Mouse (Mus musculus): ENCODE results near the gene Ppp1r36. TPM values are rescaled to one million over a fixed set of nuclear protein-coding genes. Genes with fewer than 3 reads are reported as not detected.

The Ppp1r36 gene
- polyA plus RNA-seq, 2 experiments = 3.1 to 4.2 TPM

DNA sequence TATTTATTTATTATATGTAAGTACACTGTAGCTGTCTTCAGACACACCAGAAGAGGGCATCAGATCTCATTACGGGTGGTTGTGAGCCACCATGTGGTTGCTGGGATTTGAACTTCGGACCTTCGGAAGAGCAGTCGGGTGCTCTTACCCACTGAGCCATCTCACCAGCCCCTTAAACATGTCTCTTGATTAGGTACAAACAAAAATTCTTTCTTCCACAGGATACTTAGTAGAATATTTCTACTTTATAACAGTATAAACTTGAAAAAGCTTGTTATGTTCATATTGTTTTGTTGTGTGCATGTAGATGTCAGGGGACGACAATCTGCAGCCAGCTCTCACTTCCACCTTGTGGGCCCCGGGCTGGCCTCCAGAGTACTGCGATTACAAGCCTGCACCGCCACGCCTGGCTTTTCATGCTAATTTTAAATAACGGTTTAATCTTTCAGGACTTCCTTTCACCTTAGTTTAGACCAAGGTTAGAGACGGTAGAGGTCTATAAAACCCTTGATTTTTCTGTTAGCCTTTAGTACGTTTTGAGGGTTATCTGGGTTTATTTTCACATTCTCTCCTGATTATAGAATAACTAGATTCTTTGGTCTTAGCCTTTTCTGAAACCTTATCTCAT, 1.8 kb upstream of the Ppp1r36 start:
- Histone ChIP-seq H3K9me3 (ENCODE audit: control insufficient read depth, low read length) (peaks cover 3% of the 10 kb centered on the region; the same call in 1 of the 2 replicates), H3K27me3 (ENCODE audit: control insufficient read depth, insufficient read depth, low read length) (no peaks in the 10 kb centered on the region), H3K9ac (ENCODE audit: low read depth, low read length, severe bottlenecking) (no peak overlapping the region), H3K4me3 (replicated peaks; ENCODE audit: low read length) (no peak overlapping the region), H3K4me2 (replicated peaks; ENCODE audit: low read depth, low read length, severe bottlenecking) (no peak overlapping the region), H3K36me3 (ENCODE audit: control insufficient read depth, insufficient read depth, low read length) (no peaks in the 10 kb centered on the region), H3K27ac (replicated peaks; ENCODE audit: low read depth, low read length) (no peak overlapping the region), H3K4me1 (ENCODE audit: control insufficient read depth, insufficient read depth, low read length) (no peaks in the 10 kb centered on the region)
- DNase-seq (ENCODE audit: low spot score) = no peak
- no peak for ATAC-seq (ENCODE audit: low FRiP score, low read depth)
- TF ChIP-seq POLR2A (IDR thresholded peaks at IDR 0.05; ENCODE audit: borderline replicate concordance, extremely low read depth, insufficient read depth, insufficient read length) = no peak
- 76% methylated on average over 11 of the region's 12 CpGs for WGBS

DNA sequence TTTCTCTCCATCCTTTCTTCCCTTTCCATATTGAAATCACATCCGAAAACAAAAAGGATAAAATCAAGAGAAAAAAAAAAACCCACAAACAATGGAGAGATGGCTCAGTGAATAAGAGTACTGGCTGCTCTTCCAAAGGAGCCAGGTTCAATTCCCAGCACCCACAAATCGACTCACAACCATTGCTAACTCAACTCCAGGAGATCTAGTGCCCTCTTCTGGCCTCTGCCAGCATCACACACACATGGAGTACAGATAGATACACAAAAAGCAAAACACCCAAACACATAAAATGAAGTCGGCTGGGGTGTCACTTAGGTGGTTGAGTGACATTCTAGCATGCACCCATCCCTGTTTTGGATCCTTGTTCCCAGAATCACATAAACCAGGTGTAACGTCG, 1.0 kb downstream of the Ppp1r36 start:
- ATAC-seq (ENCODE audit: low FRiP score, low read depth) (no peak), DNase-seq (ENCODE audit: low spot score) (no peak)
- peaks cover 3% of the 10 kb centered on the region; the same call in 1 of the 2 replicates for H3K9me3 ChIP-seq (ENCODE audit: control insufficient read depth, low read length)
- no peak overlapping the region for H3K4me2 ChIP-seq (replicated peaks; ENCODE audit: low read depth, low read length, severe bottlenecking)
- no peaks in the 10 kb centered on the region for H3K4me1 ChIP-seq (ENCODE audit: control insufficient read depth, insufficient read depth, low read length)
- no peak overlapping the region for H3K4me3 ChIP-seq (replicated peaks; ENCODE audit: low read length)
- H3K36me3 ChIP-seq (ENCODE audit: control insufficient read depth, insufficient read depth, low read length) = no peaks in the 10 kb centered on the region
- TF ChIP-seq POLR2A (IDR thresholded peaks at IDR 0.05; ENCODE audit: borderline replicate concordance, extremely low read depth, insufficient read depth, insufficient read length) = no peak
- H3K27ac ChIP-seq (replicated peaks; ENCODE audit: low read depth, low read length) = no peak overlapping the region
- no peaks in the 10 kb centered on the region for H3K27me3 ChIP-seq (ENCODE audit: control insufficient read depth, insufficient read depth, low read length)
- WGBS = 95% methylated on average over 5 of the region's 5 CpGs
- H3K9ac ChIP-seq (ENCODE audit: low read depth, low read length, severe bottlenecking) = no peak overlapping the region

DNA sequence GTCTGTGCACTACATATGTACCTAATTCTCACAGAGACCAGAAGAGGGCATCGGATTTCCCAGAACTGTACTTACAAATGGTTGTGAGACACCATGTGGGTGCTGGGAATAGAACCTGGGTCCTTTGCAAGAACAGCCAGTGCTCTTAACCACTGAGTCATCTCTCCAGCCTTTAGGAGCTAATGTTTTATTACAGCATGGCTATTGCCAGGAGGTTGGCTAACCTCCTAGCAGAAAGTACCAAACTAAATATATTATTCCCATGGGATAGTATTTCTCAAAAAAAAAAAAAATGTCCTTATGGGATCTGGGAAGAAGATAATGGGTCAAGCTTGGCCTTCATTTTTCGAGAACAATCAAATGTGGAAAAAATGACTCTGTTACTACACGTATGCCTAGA, 7.9 kb downstream of the Ppp1r36 start:
- no peak overlapping the region for H3K4me3 ChIP-seq (replicated peaks; ENCODE audit: low read length)
- WGBS = 89% methylated on average over 3 of the region's 3 CpGs
- no peaks in the 10 kb centered on the region for H3K9me3 ChIP-seq (ENCODE audit: control insufficient read depth, low read length)
- no peaks in the 10 kb centered on the region for H3K4me1 ChIP-seq (ENCODE audit: control insufficient read depth, insufficient read depth, low read length)
- TF ChIP-seq POLR2A (IDR thresholded peaks at IDR 0.05; ENCODE audit: borderline replicate concordance, extremely low read depth, insufficient read depth, insufficient read length) = no peak
- no peak overlapping the region for H3K9ac ChIP-seq (ENCODE audit: low read depth, low read length, severe bottlenecking)
- ATAC-seq (ENCODE audit: low FRiP score, low read depth) (no peak), DNase-seq (ENCODE audit: low spot score) (no peak)
- H3K4me2 ChIP-seq (replicated peaks; ENCODE audit: low read depth, low read length, severe bottlenecking) = no peak overlapping the region
- H3K27me3 ChIP-seq (ENCODE audit: control insufficient read depth, insufficient read depth, low read length) = no peaks in the 10 kb centered on the region
- H3K27ac ChIP-seq (replicated peaks; ENCODE audit: low read depth, low read length) = no peak overlapping the region
- no peaks in the 10 kb centered on the region for H3K36me3 ChIP-seq (ENCODE audit: control insufficient read depth, insufficient read depth, low read length)

DNA sequence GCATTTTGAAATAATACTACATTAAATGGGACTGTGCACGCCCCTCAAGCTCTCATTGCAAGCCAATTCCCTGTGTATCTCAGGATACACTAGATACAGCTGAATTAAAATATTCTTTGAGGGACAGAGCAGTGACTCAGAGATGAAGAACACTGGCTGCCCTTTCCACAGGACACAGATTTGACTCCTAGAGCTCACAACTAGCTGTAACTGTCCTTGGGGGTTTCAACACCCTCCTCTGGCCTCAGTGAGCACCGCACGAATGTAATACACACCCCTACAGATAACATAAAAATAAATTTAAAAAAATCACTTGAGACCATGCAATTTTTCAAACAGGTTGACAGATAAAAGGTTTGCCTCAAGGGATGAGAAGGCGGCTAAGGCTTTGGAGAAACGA, 10.2 kb downstream of the Ppp1r36 start:
- no peak overlapping the region for H3K27ac ChIP-seq (replicated peaks; ENCODE audit: low read depth, low read length)
- H3K4me1 ChIP-seq (ENCODE audit: control insufficient read depth, insufficient read depth, low read length) = no peaks in the 10 kb centered on the region
- 50% methylated on average over 5 of the region's 5 CpGs for WGBS
- no peaks in the 10 kb centered on the region for H3K27me3 ChIP-seq (ENCODE audit: control insufficient read depth, insufficient read depth, low read length)
- H3K4me3 ChIP-seq (replicated peaks; ENCODE audit: low read length) = no peak overlapping the region
- TF ChIP-seq POLR2A (IDR thresholded peaks at IDR 0.05; ENCODE audit: borderline replicate concordance, extremely low read depth, insufficient read depth, insufficient read length) = no peak
- DNase-seq (ENCODE audit: low spot score) (no peak), ATAC-seq (ENCODE audit: low FRiP score, low read depth) (no peak)
- no peak overlapping the region for H3K4me2 ChIP-seq (replicated peaks; ENCODE audit: low read depth, low read length, severe bottlenecking)
- no peaks in the 10 kb centered on the region for H3K9me3 ChIP-seq (ENCODE audit: control insufficient read depth, low read length)
- no peak overlapping the region for H3K9ac ChIP-seq (ENCODE audit: low read depth, low read length, severe bottlenecking)
- no peaks in the 10 kb centered on the region for H3K36me3 ChIP-seq (ENCODE audit: control insufficient read depth, insufficient read depth, low read length)

DNA sequence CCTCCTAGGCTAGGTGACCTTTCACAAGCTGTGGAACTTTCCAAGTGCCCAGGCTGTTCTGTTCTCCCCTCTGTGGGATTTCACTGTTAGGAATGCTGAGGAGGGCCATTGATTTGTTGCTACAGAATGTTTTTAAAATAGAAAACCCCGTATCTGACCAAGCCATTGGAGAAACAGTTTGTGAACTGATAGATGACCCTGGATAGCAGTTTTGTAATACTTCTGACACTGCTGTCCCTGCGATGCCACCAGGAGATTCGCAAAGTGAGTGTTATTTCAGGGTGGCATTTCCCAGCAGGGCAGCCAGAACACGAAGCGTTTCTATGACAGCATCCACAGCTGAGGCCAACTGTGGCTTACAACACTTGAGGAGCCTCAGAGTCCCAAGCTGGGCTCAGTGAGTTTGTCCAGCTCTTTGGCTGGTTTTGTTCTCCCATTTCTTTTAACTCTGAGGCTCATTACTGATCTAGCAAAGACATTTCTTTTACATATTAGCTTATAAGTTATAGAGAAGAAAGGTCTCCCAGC, 13.6 kb downstream of the Ppp1r36 start:
- DNase-seq (ENCODE audit: low spot score) = no peak
- H3K4me3 ChIP-seq (replicated peaks; ENCODE audit: low read length) = no peak overlapping the region
- no peaks in the 10 kb centered on the region for H3K27me3 ChIP-seq (ENCODE audit: control insufficient read depth, insufficient read depth, low read length)
- no peak overlapping the region for H3K4me2 ChIP-seq (replicated peaks; ENCODE audit: low read depth, low read length, severe bottlenecking)
- H3K27ac ChIP-seq (replicated peaks; ENCODE audit: low read depth, low read length) = no peak overlapping the region
- H3K36me3 ChIP-seq (ENCODE audit: control insufficient read depth, insufficient read depth, low read length) = no peaks in the 10 kb centered on the region
- TF ChIP-seq POLR2A (IDR thresholded peaks at IDR 0.05; ENCODE audit: borderline replicate concordance, extremely low read depth, insufficient read depth, insufficient read length) = no peak
- peaks cover 8% of the 10 kb centered on the region for H3K4me1 ChIP-seq (ENCODE audit: control insufficient read depth, insufficient read depth, low read length)
- 53% methylated on average over 5 of the region's 5 CpGs for WGBS
- H3K9ac ChIP-seq (ENCODE audit: low read depth, low read length, severe bottlenecking) = no peak overlapping the region
- no peaks in the 10 kb centered on the region for H3K9me3 ChIP-seq (ENCODE audit: control insufficient read depth, low read length)
- ATAC-seq (ENCODE audit: low FRiP score, low read depth) = no peak

Measured in limb, embryonic 14.5 days (tissue).